Mouse (Mus musculus): ENCODE data around the gene Dync1li1. TPM values are rescaled to one million over a fixed set of nuclear protein-coding genes. Genes with fewer than 3 reads are reported as not detected.
A peak's percentile ranks its signal among the peaks of the same experiment; 100 is the strongest.
"Not testable (repeated sequence)": the region's sequence is repeated elsewhere in the genome, so short reads cannot be mapped to it uniquely, and the experiment has no call there.

Gene Dync1li1
- polyA plus RNA-seq, 1 experiment: 17.8 TPM

GRCm38 (mm10) chr9:114690119-114690601 is 1.6 kb downstream of the Dync1li1 start:
- H3K4me1 ChIP-seq (ENCODE audit: control insufficient read depth, insufficient read depth, low read length): peaks cover 6% of the 10 kb centered on the region; the same call in 1 of the 2 replicates
- peak overlapping the region; percentile 28 for H3K4me3 ChIP-seq (replicated peaks; ENCODE audit: extremely low read depth, low read depth, low read length)
- WGBS: 12% methylated on average over 10 of the region's 10 CpGs
- peak; percentile 19 for DNase-seq
- TF ChIP-seq POLR2A (IDR thresholded peaks at IDR 0.05; ENCODE audit: borderline replicate concordance, extremely low read depth, low read depth, low read length) (no peak), CTCF (IDR thresholded peaks at IDR 0.05; ENCODE audit: insufficient read depth, low read length) (no peak)

- H3K4me1 ChIP-seq (ENCODE audit: control insufficient read depth, insufficient read depth, low read length): peaks cover 6% of the 10 kb centered on the region; the same call in 1 of the 2 replicates
- no peak overlapping the region for H3K4me3 ChIP-seq (replicated peaks; ENCODE audit: extremely low read depth, low read depth, low read length)
These were observed 2.5 kb downstream of the Dync1li1 start for GRCm38 (mm10) chr9:114691112-114691511.

GRCm38 (mm10) chr9:114695662-114696061 is 7.1 kb downstream of the Dync1li1 start:
- H3K4me1 ChIP-seq (ENCODE audit: control insufficient read depth, insufficient read depth, low read length); DNase-seq; H3K4me3 ChIP-seq (replicated peaks; ENCODE audit: extremely low read depth, low read depth, low read length): not testable (repeated sequence)
- 95% methylated on average over 8 of the region's 8 CpGs for WGBS

More at GRCm38 (mm10) chr9:114691112-114691511, 2.5 kb downstream of the Dync1li1 start:
- TF ChIP-seq CTCF (IDR thresholded peaks at IDR 0.05; ENCODE audit: insufficient read depth, low read length) (no peak), POLR2A (IDR thresholded peaks at IDR 0.05; ENCODE audit: borderline replicate concordance, extremely low read depth, low read depth, low read length) (no peak)
- no peak for DNase-seq

GRCm38 (mm10) chr9:114697072-114697471 is 8.5 kb downstream of the Dync1li1 start:
- no peak for DNase-seq
- H3K4me3 ChIP-seq (replicated peaks; ENCODE audit: extremely low read depth, low read depth, low read length): no peak overlapping the region
- TF ChIP-seq POLR2A (IDR thresholded peaks at IDR 0.05; ENCODE audit: borderline replicate concordance, extremely low read depth, low read depth, low read length) (no peak), CTCF (IDR thresholded peaks at IDR 0.05; ENCODE audit: insufficient read depth, low read length) (no peak)
- no peaks in the 10 kb centered on the region for H3K4me1 ChIP-seq (ENCODE audit: control insufficient read depth, insufficient read depth, low read length)
- 93% methylated on average over 4 of the region's 4 CpGs for WGBS

- H3K4me1 ChIP-seq (ENCODE audit: control insufficient read depth, insufficient read depth, low read length): no peaks in the 10 kb centered on the region
- 85% methylated on average over 5 of the region's 5 CpGs for WGBS
- no peak for DNase-seq
- H3K4me3 ChIP-seq (replicated peaks; ENCODE audit: extremely low read depth, low read depth, low read length): no peak overlapping the region
- no peak for TF ChIP-seq POLR2A (IDR thresholded peaks at IDR 0.05; ENCODE audit: borderline replicate concordance, extremely low read depth, low read depth, low read length)
These were observed 9.3 kb downstream of the Dync1li1 start for GRCm38 (mm10) chr9:114697926-114698325.

- WGBS: 65% methylated on average over 6 of the region's 6 CpGs
- TF ChIP-seq POLR2A (IDR thresholded peaks at IDR 0.05; ENCODE audit: borderline replicate concordance, extremely low read depth, low read depth, low read length) (no peak), CTCF (IDR thresholded peaks at IDR 0.05; ENCODE audit: insufficient read depth, low read length) (no peak)
- Histone ChIP-seq H3K4me1 (ENCODE audit: control insufficient read depth, insufficient read depth, low read length) (no peaks in the 10 kb centered on the region), H3K4me3 (replicated peaks; ENCODE audit: extremely low read depth, low read depth, low read length) (no peak overlapping the region)
- DNase-seq: no peak
These were observed 10.7 kb downstream of the Dync1li1 start for GRCm38 (mm10) chr9:114699262-114699661.

GRCm38 (mm10) chr9:114699882-114700665 is 11.5 kb downstream of the Dync1li1 start:
- TF ChIP-seq CTCF (IDR thresholded peaks at IDR 0.05; ENCODE audit: insufficient read depth, low read length) (no peak), POLR2A (IDR thresholded peaks at IDR 0.05; ENCODE audit: borderline replicate concordance, extremely low read depth, low read depth, low read length) (no peak)
- WGBS: 89% methylated on average over 15 of the region's 16 CpGs
- no peak for DNase-seq

GRCm38 (mm10) chr9:114701031-114701430 is 12.4 kb downstream of the Dync1li1 start:
- DNase-seq: no peak
- TF ChIP-seq POLR2A (IDR thresholded peaks at IDR 0.05; ENCODE audit: borderline replicate concordance, extremely low read depth, low read depth, low read length) (no peak), CTCF (IDR thresholded peaks at IDR 0.05; ENCODE audit: insufficient read depth, low read length) (no peak)

More at GRCm38 (mm10) chr9:114699882-114700665, 11.5 kb downstream of the Dync1li1 start:
- Histone ChIP-seq H3K4me3 (replicated peaks; ENCODE audit: extremely low read depth, low read depth, low read length) (no peak overlapping the region), H3K4me1 (ENCODE audit: control insufficient read depth, insufficient read depth, low read length) (no peaks in the 10 kb centered on the region)

GRCm38 (mm10) chr9:114701921-114702320 is 13.3 kb downstream of the Dync1li1 start:
- WGBS: 89% methylated on average over 4 of the region's 4 CpGs
- no peak overlapping the region for H3K4me3 ChIP-seq (replicated peaks; ENCODE audit: extremely low read depth, low read depth, low read length)
- H3K4me1 ChIP-seq (ENCODE audit: control insufficient read depth, insufficient read depth, low read length): no peaks in the 10 kb centered on the region
- TF ChIP-seq CTCF (IDR thresholded peaks at IDR 0.05; ENCODE audit: insufficient read depth, low read length): no peak
- TF ChIP-seq POLR2A (IDR thresholded peaks at IDR 0.05; ENCODE audit: borderline replicate concordance, extremely low read depth, low read depth, low read length): no peak
- no peak for DNase-seq

More at GRCm38 (mm10) chr9:114701031-114701430, 12.4 kb downstream of the Dync1li1 start:
- Histone ChIP-seq H3K4me3 (replicated peaks; ENCODE audit: extremely low read depth, low read depth, low read length) (no peak overlapping the region), H3K4me1 (ENCODE audit: control insufficient read depth, insufficient read depth, low read length) (no peaks in the 10 kb centered on the region)
- 75% methylated on average over 2 of the region's 2 CpGs for WGBS

- H3K4me3 ChIP-seq (replicated peaks; ENCODE audit: extremely low read depth, low read depth, low read length): no peak overlapping the region
- no peak for TF ChIP-seq CTCF (IDR thresholded peaks at IDR 0.05; ENCODE audit: insufficient read depth, low read length)
- no peak for TF ChIP-seq POLR2A (IDR thresholded peaks at IDR 0.05; ENCODE audit: borderline replicate concordance, extremely low read depth, low read depth, low read length)
- no peak for DNase-seq
- WGBS: 90% methylated on average over 4 of the region's 4 CpGs
- no peaks in the 10 kb centered on the region; the same call in 1 of the 2 replicates for H3K4me1 ChIP-seq (ENCODE audit: control insufficient read depth, insufficient read depth, low read length)
These were observed 19.2 kb downstream of the Dync1li1 start for GRCm38 (mm10) chr9:114707805-114708204.

Measured in lung, adult 2 months (tissue).